Mouse (Mus musculus) heart, postnatal 0 days (tissue): ENCODE measurements at regions not wholly inside any gene's neighbourhood (a gene's known extent, or its start where the extent isn't known, plus 50 kb on each side); places are given as distances from the start of the nearest gene placed in this dataset.

Experiments
- CTCF ChIP-seq: IDR thresholded peaks from 2 replicates; pipeline ENCODE4 v1.5.1; 2016; ENCODE audit warnings: antibody characterized with exemption, control low read depth, low read depth
- EP300 ChIP-seq: IDR thresholded peaks from 2 replicates; pipeline ENCODE4 v1.6.1; 2016; ENCODE audit warnings: antibody characterized with exemption, low read depth

DNA sequence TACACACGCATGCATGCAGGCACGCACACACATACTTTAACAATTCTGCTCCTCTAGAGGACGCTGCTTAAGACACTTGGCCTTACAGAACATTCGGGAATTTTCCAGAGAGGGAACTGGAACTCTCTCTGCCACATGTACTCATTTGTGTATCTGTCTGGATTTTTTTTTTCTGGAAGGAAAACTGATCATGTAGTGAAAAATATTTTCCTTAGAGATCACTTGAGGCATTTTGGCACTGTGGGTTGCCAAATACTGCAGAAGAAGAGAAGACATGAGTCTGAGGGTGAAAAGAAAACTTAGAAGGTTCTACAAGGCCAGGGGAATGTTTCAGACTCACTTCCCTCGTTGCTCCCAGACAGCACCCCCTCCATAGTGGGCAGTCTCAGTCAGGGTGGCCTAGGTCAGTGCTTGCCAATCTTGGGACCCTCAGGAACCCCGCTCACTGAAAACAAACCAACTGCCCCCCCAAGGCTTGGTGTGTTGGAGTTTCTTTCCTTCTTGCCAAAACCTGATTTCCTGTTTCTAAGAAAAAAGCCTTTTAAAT, 203.0 kb downstream of the Gm12728 start:
- TF ChIP-seq CTCF (no peak), EP300 (no peak)
